Mouse (Mus musculus) heart, postnatal 0 days (tissue): Measurements from ENCODE around the gene Syn3. TPM values are rescaled to one million over a fixed set of nuclear protein-coding genes. Genes with fewer than 3 reads are reported as not detected.

ENCODE experiments used
- ATAC-seq: fragments of 200-750 bp; cut with Nextera tagmentation; 2 replicates; pipeline ENCODE4 v1.8.0; 2017; ENCODE audit warnings: low read depth, moderate number of reproducible peaks, moderate library complexity; ENCODE audit not compliant: insufficient read depth
- DNase-seq: peaks from one replicate; pipeline ENCODE4 v3.0.0-alpha.2; 2016; ENCODE audit warnings: low spot score
- H3K27ac ChIP-seq: fragments of 300-500 bp; sonication (generic); 2 replicates; pipeline ENCODE4 v1.5.1; 2014; ENCODE audit warnings: low read depth, mild to moderate bottlenecking
- H3K27me3 ChIP-seq: fragments of 300-500 bp; sonication (generic); 2 replicates; pipeline ENCODE4 v1.6.1; 2014; ENCODE audit warnings: low read length, mixed read lengths; ENCODE audit not compliant: control insufficient read depth, insufficient read depth
- H3K36me3 ChIP-seq: fragments of 300-500 bp; sonication (generic); replicated peaks from 2 replicates; pipeline ENCODE4 v1.6.1; 2014; ENCODE audit warnings: low read length, mixed read lengths; ENCODE audit not compliant: control insufficient read depth, insufficient read depth
- H3K4me1 ChIP-seq: fragments of 300-500 bp; sonication (generic); 2 replicates; pipeline ENCODE4 v1.6.1; 2014; ENCODE audit warnings: antibody characterized with exemption; ENCODE audit not compliant: control insufficient read depth, insufficient read depth
- H3K4me2 ChIP-seq: fragments of 300-500 bp; sonication (generic); 2 replicates; pipeline ENCODE4 v1.6.1; 2014; ENCODE audit warnings: low read depth, mild to moderate bottlenecking, low read length, moderate library complexity
- H3K4me3 ChIP-seq: fragments of 300-500 bp; sonication (generic); 2 replicates; pipeline ENCODE4 v1.5.1; 2014; ENCODE audit warnings: low read depth, low read length
- H3K9ac ChIP-seq: fragments of 300-500 bp; sonication (generic); replicated peaks from 2 replicates; pipeline ENCODE4 v1.6.1; 2014; ENCODE audit warnings: low read depth, low read length, mixed read lengths
- H3K9me3 ChIP-seq: fragments of 300-500 bp; sonication (generic); replicated peaks from 2 replicates; pipeline ENCODE4 v1.6.1; 2016; ENCODE audit warnings: low read length; ENCODE audit not compliant: control insufficient read depth
- CTCF ChIP-seq: IDR thresholded peaks from 2 replicates; pipeline ENCODE4 v1.5.1; 2016; ENCODE audit warnings: antibody characterized with exemption, control low read depth, low read depth
- EP300 ChIP-seq: IDR thresholded peaks from 2 replicates; pipeline ENCODE4 v1.6.1; 2016; ENCODE audit warnings: antibody characterized with exemption, low read depth
- WGBS: fragments of 180-500 bp; shearing (Covaris S2); extraction: QIAGEN DNeasy Blood & Tissue Kit; methylation state at CpG from one replicate; pipeline ENCODE4 v1.1.7; 2014; 5-methylcytosine and 5-hydroxymethylcytosine counted together
- polyA plus RNA-seq: library from polyadenylated mRNA; unstranded; fragments of >200 nt; fragmentation: Nextera tagmentation; extraction: Ambion mirVana; gene quantifications from 2 replicates; pipeline ENCODE4 v1.2.1, GENCODE M21; 2015
- total RNA-seq: library from RNA; depleted of rRNA; stranded (reverse); fragments of >200 nt; gene quantifications from 2 replicates; pipeline ENCODE4 v1.2.3, GENCODE M21; 2014; ENCODE audit warnings: low replicate concordance

The Syn3 gene
- total and polyA plus RNA-seq, 2 experiments from 2014 or later: 0.48 TPM; not detected in 1

GRCm38 (mm10) chr10:86313448-86313847 is 185.2 kb downstream of the Syn3 start:
- Histone ChIP-seq H3K9ac (no peak overlapping the region), H3K9me3 (no peaks in the 10 kb centered on the region), H3K4me1 (peaks cover 52% of the 10 kb centered on the region), H3K36me3 (peaks cover 14% of the 10 kb centered on the region; the same call in 1 of the 2 replicates), H3K27me3 (no peaks in the 10 kb centered on the region), H3K4me2 (no peak overlapping the region), H3K4me3 (no peak overlapping the region), H3K27ac (peak overlapping the region; percentile 54)
- TF ChIP-seq CTCF (no peak), EP300 (peak; percentile 48; the same call in 1 of the 2 replicates)
- 41% methylated on average over 1 of the region's 1 CpGs for WGBS
- peak; percentile 67 for DNase-seq
- ATAC-seq: peak; percentile 71

GRCm38 (mm10) chr10:86312976-86313375 is 185.7 kb downstream of the Syn3 start:
- Histone ChIP-seq H3K4me3 (no peak overlapping the region), H3K4me1 (peaks cover 52% of the 10 kb centered on the region), H3K9ac (no peak overlapping the region), H3K9me3 (no peaks in the 10 kb centered on the region), H3K36me3 (peaks cover 18% of the 10 kb centered on the region; the same call in 1 of the 2 replicates), H3K27me3 (no peaks in the 10 kb centered on the region), H3K27ac (peak overlapping the region; percentile 54), H3K4me2 (no peak overlapping the region)
- TF ChIP-seq EP300 (no peak; the same call in 1 of the 2 replicates), CTCF (no peak)
- no peak; the same call in 1 of the 2 replicates for ATAC-seq
- WGBS: 68% methylated on average over 3 of the region's 3 CpGs
- no peak for DNase-seq

- Histone ChIP-seq H3K4me2 (no peak overlapping the region), H3K4me3 (no peak overlapping the region), H3K27me3 (no peaks in the 10 kb centered on the region), H3K9ac (no peak overlapping the region), H3K4me1 (peaks cover 35% of the 10 kb centered on the region), H3K27ac (peak overlapping the region; percentile 54), H3K36me3 (peaks cover 37% of the 10 kb centered on the region), H3K9me3 (no peaks in the 10 kb centered on the region)
- DNase-seq (peak; percentile 61), ATAC-seq (peak; percentile 58)
- TF ChIP-seq CTCF (no peak), EP300 (no peak)
- 23% methylated on average over 6 of the region's 6 CpGs for WGBS
Observed at GRCm38 (mm10) chr10:86310527-86310926, 188.2 kb downstream of the Syn3 start.

DNA sequence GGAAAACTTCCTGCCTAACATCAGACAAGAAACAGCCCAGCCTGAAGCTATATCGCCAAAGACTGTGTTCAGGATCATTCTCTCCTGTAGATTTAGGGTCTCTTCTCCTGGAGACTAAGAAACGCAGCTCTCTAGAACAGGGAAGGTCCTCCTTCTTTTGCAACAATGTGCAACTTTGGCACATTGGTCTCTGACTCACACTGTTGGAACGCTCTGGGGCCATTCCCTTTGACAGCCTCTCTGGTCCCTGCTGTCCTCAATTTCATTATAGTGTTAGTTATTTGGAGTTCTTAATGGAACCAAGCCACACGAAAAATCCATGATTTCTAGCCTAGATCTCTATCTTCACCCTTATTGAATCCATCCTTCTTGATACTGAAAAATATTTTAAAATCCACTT is 191.5 kb downstream of the Syn3 start:
- Histone ChIP-seq H3K9ac (no peak overlapping the region), H3K4me3 (no peak overlapping the region), H3K27ac (no peak overlapping the region), H3K4me2 (no peak overlapping the region), H3K36me3 (peaks cover 43% of the 10 kb centered on the region), H3K4me1 (peaks cover 11% of the 10 kb centered on the region), H3K9me3 (no peaks in the 10 kb centered on the region), H3K27me3 (no peaks in the 10 kb centered on the region)
- no peak for TF ChIP-seq EP300
- TF ChIP-seq CTCF: no peak
- ATAC-seq (no peak), DNase-seq (no peak)
- WGBS: 83% methylated on average over 4 of the region's 4 CpGs

- Histone ChIP-seq H3K27me3 (no peaks in the 10 kb centered on the region), H3K27ac (no peak overlapping the region), H3K9ac (no peak overlapping the region), H3K9me3 (no peaks in the 10 kb centered on the region), H3K4me3 (no peak overlapping the region), H3K4me1 (peaks cover 11% of the 10 kb centered on the region), H3K36me3 (peaks cover 43% of the 10 kb centered on the region), H3K4me2 (no peak overlapping the region)
- DNase-seq: no peak
- ATAC-seq: no peak
- 27% methylated on average over 2 of the region's 2 CpGs for WGBS
- TF ChIP-seq EP300: no peak
- no peak for TF ChIP-seq CTCF
Observed at GRCm38 (mm10) chr10:86304583-86304982, 194.1 kb downstream of the Syn3 start.

GRCm38 (mm10) chr10:86303495-86303876 is 195.2 kb downstream of the Syn3 start:
- H3K9ac ChIP-seq: peak overlapping the region; percentile 30; the same call in 1 of the 2 replicates

More at GRCm38 (mm10) chr10:86303495-86303876, 195.2 kb downstream of the Syn3 start:
- Histone ChIP-seq H3K36me3 (peaks cover 35% of the 10 kb centered on the region), H3K4me3 (peak overlapping the region; percentile 58), H3K9me3 (no peaks in the 10 kb centered on the region), H3K4me1 (peaks cover 11% of the 10 kb centered on the region), H3K4me2 (peak overlapping the region; percentile 61), H3K27ac (peak overlapping the region; percentile 93), H3K27me3 (no peaks in the 10 kb centered on the region)
- ATAC-seq (no peak), DNase-seq (no peak)
- TF ChIP-seq EP300 (no peak), CTCF (no peak)
- WGBS: 51% methylated on average over 2 of the region's 2 CpGs
